Mouse (Mus musculus) CH12.LX (cell line): Measurements from ENCODE around the gene Xpo6. TPM values are rescaled to one million over a fixed set of nuclear protein-coding genes. Genes with fewer than 3 reads are reported as not detected.

Experiments used
- DNase-seq: peaks from one replicate; pipeline ENCODE4 v3.0.0-alpha.2; 2013; ENCODE audit errors: extremely low read depth
- H3K27ac ChIP-seq: 2 replicates; pipeline ENCODE4 v1.5.1; 2012; ENCODE audit warnings: low read depth, mild to moderate bottlenecking, control low read depth, moderate library complexity; ENCODE audit not compliant: insufficient read depth
- H3K27me3 ChIP-seq: replicated peaks from 2 replicates; pipeline ENCODE3; 2012; ENCODE audit warnings: inconsistent platforms
- H3K36me3 ChIP-seq, 2 experiments: replicated peaks in 1 of 2; 2 replicates each; pipeline versions ENCODE3 to v1.6.1; 2012; ENCODE audit warnings: inconsistent platforms in 1 of 2, low read length in 1 of 2, mild to moderate bottlenecking in 1 of 2, mixed read lengths in 1 of 2, moderate library complexity in 1 of 2; ENCODE audit not compliant: control insufficient read depth in 1 of 2, insufficient read depth in 1 of 2
- H3K4me1 ChIP-seq, 2 experiments: 2 replicates each; pipeline ENCODE4 v1.6.1; 2012; ENCODE audit warnings: inconsistent platforms in 1 of 2, moderate library complexity in 1 of 2; ENCODE audit not compliant: insufficient read depth in 2 of 2, control insufficient read depth in 1 of 2
- H3K4me2 ChIP-seq: 2 replicates; pipeline ENCODE4 v1.6.1; 2012; ENCODE audit warnings: low read depth, mild to moderate bottlenecking, control low read depth; ENCODE audit not compliant: poor library complexity, insufficient read depth, severe bottlenecking
- H3K4me3 ChIP-seq, 3 experiments: fragments of 150-350 bp in 1 of 3; sonication (generic) in 1 of 3; replicated peaks in 1 of 3; 2 replicates each; pipeline versions ENCODE3 to v1.5.1; 2011 to 2012; ENCODE audit warnings: low read depth in 2 of 3, low read length in 2 of 3, mild to moderate bottlenecking in 2 of 3, moderate library complexity in 2 of 3, control low read depth in 1 of 3, improper control_type of control experiment in 1 of 3, inconsistent platforms in 1 of 3, mixed read lengths in 1 of 3; ENCODE audit not compliant: poor library complexity in 1 of 3
- H3K79me2 ChIP-seq: replicated peaks from 2 replicates; pipeline ENCODE4 v1.6.1; 2012; ENCODE audit warnings: mild to moderate bottlenecking, moderate library complexity; ENCODE audit not compliant: control insufficient read depth, poor library complexity, insufficient read depth, severe bottlenecking; ENCODE audit errors: extremely low read depth
- H3K9ac ChIP-seq: 2 replicates; pipeline ENCODE4 v1.6.1; 2012; ENCODE audit warnings: low read depth, mild to moderate bottlenecking, control low read depth, moderate library complexity; ENCODE audit not compliant: insufficient read depth
- H3K9me3 ChIP-seq: replicated peaks from 2 replicates; pipeline ENCODE3; 2012; ENCODE audit warnings: low read length, inconsistent platforms, mixed read lengths
- CHD1 ChIP-seq: IDR thresholded peaks from 2 replicates; pipeline ENCODE4 v1.6.1; 2012; ENCODE audit warnings: low read depth, low read length, improper control_type of control experiment, inconsistent platforms
- CHD2 ChIP-seq: IDR thresholded peaks from 2 replicates; pipeline ENCODE4 v1.6.1; 2011; ENCODE audit warnings: low read length, improper control_type of control experiment
- GABPA ChIP-seq: IDR thresholded peaks from 2 replicates; pipeline ENCODE4 v1.6.1; 2012; ENCODE audit warnings: low read depth, low read length, improper control_type of control experiment, inconsistent platforms; ENCODE audit not compliant: insufficient replicate concordance
- JUN ChIP-seq: IDR thresholded peaks from 2 replicates; pipeline ENCODE4 v1.6.1; 2011; ENCODE audit warnings: low read depth, mild to moderate bottlenecking, low read length, improper control_type of control experiment, moderate library complexity; ENCODE audit not compliant: insufficient read depth
- MAFK ChIP-seq: IDR thresholded peaks from 2 replicates; pipeline ENCODE4 v1.6.1; 2011; ENCODE audit warnings: low read length, improper control_type of control experiment; ENCODE audit not compliant: insufficient replicate concordance
- MAZ ChIP-seq: IDR thresholded peaks from 2 replicates; pipeline ENCODE4 v1.6.1; 2012; ENCODE audit warnings: low read depth, mild to moderate bottlenecking, inconsistent platforms, low read length, improper control_type of control experiment, moderate library complexity
- MYC ChIP-seq: IDR thresholded peaks from 2 replicates; pipeline ENCODE4 v1.6.1; 2011; ENCODE audit warnings: low read depth, mild to moderate bottlenecking, improper control_type of control experiment, low read length
- NRF1 ChIP-seq: IDR thresholded peaks from 2 replicates; pipeline ENCODE4 v1.6.1; 2014; ENCODE audit warnings: low read depth, mild to moderate bottlenecking, inconsistent platforms, low read length, improper control_type of control experiment, moderate library complexity
- PAX5 ChIP-seq: IDR thresholded peaks from 2 replicates; pipeline ENCODE4 v1.6.1; 2012; ENCODE audit warnings: low read length, inconsistent platforms, mixed read lengths
- POLR2A ChIP-seq: IDR thresholded peaks from 2 replicates; pipeline ENCODE4 v1.6.1; 2011; ENCODE audit warnings: low read depth, mild to moderate bottlenecking, improper control_type of control experiment, low read length
- TBP ChIP-seq: conservative IDR thresholded peaks from 2 replicates; pipeline ENCODE4 v1.6.1; 2011; ENCODE audit warnings: low read depth, low read length, improper control_type of control experiment
- TCF12 ChIP-seq: IDR thresholded peaks from 2 replicates; pipeline ENCODE4 v1.6.1; 2014; ENCODE audit warnings: low read depth, mild to moderate bottlenecking, inconsistent platforms, low read length, improper control_type of control experiment
- ZMIZ1 ChIP-seq: IDR thresholded peaks from 2 replicates; pipeline ENCODE4 v1.6.1; 2012; ENCODE audit warnings: low read depth, mild to moderate bottlenecking, inconsistent platforms, low read length, improper control_type of control experiment
- dilution Hi-C: fragments of 300-500 bp; cut with MboI; formaldehyde crosslinking; loops from 2 replicates; pipeline ENCODE4 v1.14.3; 2020; ENCODE audit warnings: low sequenced_read_pairs; ENCODE audit not compliant: extremely low pct_unique_long_range_greater_than_20kb, extremely low pct_ligation_motif_present
- in situ Hi-C: fragments of 300-500 bp; cut with MboI; formaldehyde crosslinking; loops from 3 replicates; pipeline ENCODE4 v1.14.3; 2019; ENCODE audit warnings: low sequenced_read_pairs, low pct_ligation_motif_present, low pct_unique_long_range_greater_than_20kb, mixed read lengths
- polyA plus RNA-seq: library from polyadenylated mRNA; unstranded; fragments of >175 nt; gene quantifications from 2 replicates; pipeline ENCODE4 v1.2.1, GENCODE M21; 2012; ENCODE audit warnings: low read depth; ENCODE audit not compliant: insufficient read length
- total RNA-seq, 2 experiments: library from RNA; depleted of rRNA; stranded (reverse); fragments of 300-350 nt in 1 of 2; fragments of >200 nt in 1 of 2; gene quantifications; 2 replicates each; pipeline ENCODE4 v1.2.3; 2012 to 2014

The Xpo6 gene
- total and polyA plus RNA-seq, 3 experiments = 49.9 to 149 (median 79.1) TPM

GRCm38 (mm10) chr7:126244168-126244750 lies 44.0 kb upstream of the Xpo6 start:
- H3K9me3 ChIP-seq = no peaks in the 10 kb centered on the region
- H3K4me3 ChIP-seq = no peak overlapping the region
- no peak overlapping the region for H3K27ac ChIP-seq
- dilution Hi-C loops (no loop called here), in situ Hi-C loops (no loop called here)
- H3K4me1 ChIP-seq = peaks cover 4 to 7% of the 10 kb centered on the region in 2 experiments
- TF ChIP-seq MAFK (peak; percentile 93), TCF12 (no peak), GABPA (no peak), PAX5 (no peak)
- no peaks in the 10 kb centered on the region for H3K36me3 ChIP-seq
- peaks cover 18% of the 10 kb centered on the region for H3K27me3 ChIP-seq
- no peak overlapping the region for H3K9ac ChIP-seq
- peak; percentile 19 for DNase-seq
- no peak overlapping the region for H3K4me2 ChIP-seq
- no peaks in the 10 kb centered on the region for H3K79me2 ChIP-seq

GRCm38 (mm10) chr7:126240814-126241360 lies 40.6 kb upstream of the Xpo6 start:
- in situ Hi-C loops (no loop called here), dilution Hi-C loops (no loop called here)
- Histone ChIP-seq H3K9me3 (no peaks in the 10 kb centered on the region), H3K4me2 (no peak overlapping the region), H3K9ac (no peak overlapping the region), H3K79me2 (no peaks in the 10 kb centered on the region), H3K4me1 (peaks cover 7 to 12% of the 10 kb centered on the region in 2 experiments), H3K27me3 (peaks cover 5% of the 10 kb centered on the region), H3K27ac (no peak overlapping the region), H3K4me3 (no peak overlapping the region), H3K36me3 (no peaks in the 10 kb centered on the region)
- DNase-seq = no peak
- TF ChIP-seq JUN (no peak), TBP (no peak), POLR2A (no peak), CHD2 (no peak), MYC (no peak), CHD1 (no peak), NRF1 (no peak), MAZ (no peak), PAX5 (no peak), ZMIZ1 (no peak)

GRCm38 (mm10) chr7:126236794-126237192 lies 36.5 kb upstream of the Xpo6 start:
- dilution Hi-C loops (no loop called here), in situ Hi-C loops (no loop called here)
- no peak overlapping the region for H3K27ac ChIP-seq
- no peaks in the 10 kb centered on the region for H3K27me3 ChIP-seq
- no peaks in the 10 kb centered on the region for H3K36me3 ChIP-seq
- H3K4me2 ChIP-seq = no peak overlapping the region
- no peak overlapping the region for H3K4me3 ChIP-seq
- TF ChIP-seq MYC = no peak
- peaks cover 3 to 7% of the 10 kb centered on the region in 2 experiments; a peak in 1 of 4 replicates for H3K4me1 ChIP-seq
- no peaks in the 10 kb centered on the region for H3K9me3 ChIP-seq
- no peaks in the 10 kb centered on the region for H3K79me2 ChIP-seq
- no peak for DNase-seq
- no peak overlapping the region for H3K9ac ChIP-seq
